Mouse (Mus musculus): Measurements from ENCODE around the gene Vmn2r31.
"Not testable (repeated sequence)": the region's sequence is repeated elsewhere in the genome, so short reads cannot be mapped to it uniquely, and the experiment has no call there.

The Vmn2r31 gene

GRCm38 (mm10) chr7:7399603-7400002 is at the start of gene Vmn2r31:
TSS of gene Vmn2r31 (minus strand) at chr7:7399703.
- not testable (repeated sequence) for DNase-seq (ENCODE audit: low spot score)

- DNase-seq (ENCODE audit: low spot score), result not testable (repeated sequence)
Measured at GRCm38 (mm10) chr7:7374431-7374830, 25.1 kb downstream of the Vmn2r31 start, which contains the start of gene Gm45783. TSS of gene Gm45783 (minus strand) at chr7:7374573.

- not testable (repeated sequence) for DNase-seq (ENCODE audit: low spot score)
Measured at GRCm38 (mm10) chr7:7337509-7337908, 62.0 kb downstream of the Vmn2r31 start, which contains the start of gene Vmn2r30. TSS of gene Vmn2r30 (minus strand) at chr7:7337609.
